Mouse (Mus musculus): ENCODE data around the gene Deaf1. TPM values are rescaled to one million over a fixed set of nuclear protein-coding genes. Genes with fewer than 3 reads are reported as not detected.

Gene Deaf1
- 30.4 and 32.7 TPM in 2 replicates for polyA plus RNA-seq (2015; fragmentation: Nextera tagmentation; extraction: Ambion mirVana)

DNA sequence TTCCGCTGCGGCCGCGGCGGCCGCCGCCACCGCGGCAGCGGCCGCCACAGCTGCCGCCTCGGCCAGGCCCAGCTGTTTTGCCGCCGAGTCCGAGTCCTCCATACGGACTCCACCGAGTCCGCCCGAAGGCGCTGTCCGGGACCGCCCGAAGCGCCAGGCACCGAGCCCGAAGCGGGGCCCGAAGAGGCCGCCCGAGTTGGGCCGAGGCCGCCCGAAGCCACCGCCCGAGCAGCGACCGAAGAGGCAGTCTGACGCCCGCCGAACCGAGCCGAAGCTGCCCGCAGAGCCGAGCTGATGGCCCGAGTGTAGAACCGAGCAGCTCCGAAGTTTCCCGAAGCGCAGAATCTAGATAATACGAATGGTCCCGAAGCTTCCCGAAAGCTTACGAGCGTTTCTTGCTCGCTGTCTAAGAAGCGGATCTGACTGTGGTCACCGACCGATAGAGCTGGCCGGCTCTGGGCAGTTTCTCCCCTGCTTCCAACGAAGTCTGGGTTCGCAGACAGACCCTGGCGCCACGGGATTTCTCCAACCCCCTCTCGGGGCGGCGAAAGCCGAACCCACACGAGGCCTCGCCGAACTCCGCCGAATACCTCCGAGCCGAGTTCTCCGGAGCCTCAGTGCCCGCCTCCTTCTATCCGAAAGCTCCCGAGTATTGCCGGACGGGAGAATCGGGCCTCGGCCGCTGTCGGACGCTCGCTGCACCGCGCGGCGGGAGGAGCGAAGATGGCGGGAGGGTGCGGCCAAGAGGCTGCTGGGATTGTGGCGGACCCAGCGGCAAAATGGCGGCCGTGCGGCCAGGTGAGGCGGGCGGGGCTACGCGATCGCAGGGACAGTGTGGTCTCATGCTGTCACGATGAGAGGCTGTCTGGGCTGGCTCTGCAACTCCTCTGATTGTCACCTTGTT is at the start of gene Deaf1, which contains the start of gene Tmem80:
Gene Deaf1 (minus strand): TSS at position 222 of the 904 bp plus-strand sequence.
Gene Tmem80 (plus strand): TSS at position 271 of the 904 bp plus-strand sequence.

DNA sequence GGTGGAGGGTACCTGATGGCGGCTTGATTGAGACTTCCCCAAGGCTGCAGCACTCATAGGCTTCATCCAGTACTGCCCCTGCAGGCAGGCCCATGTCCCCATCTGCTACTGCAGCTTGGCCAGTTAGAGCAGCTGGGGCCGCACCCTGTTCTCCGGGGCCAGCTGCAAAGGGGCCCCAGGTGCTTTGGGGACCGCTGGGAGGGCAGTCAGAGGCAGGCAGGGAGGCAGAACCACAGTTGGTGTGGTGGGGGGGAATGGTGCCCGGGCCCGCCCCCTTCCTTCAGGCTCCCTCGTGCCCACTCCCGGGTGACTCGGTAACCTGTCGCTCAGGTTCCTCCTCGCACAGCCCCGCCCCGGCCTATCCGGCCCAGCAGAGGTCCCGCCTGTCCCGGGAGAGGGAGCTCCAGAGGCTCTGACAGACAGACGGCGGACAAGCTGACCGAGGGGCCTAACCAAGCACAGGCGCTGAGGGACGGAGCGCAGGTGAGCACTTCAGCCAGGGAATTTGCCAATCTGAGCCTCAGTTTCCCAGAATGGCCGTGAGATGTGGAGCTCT is 11.2 kb upstream of the Deaf1 start, which contains the start of gene Eps8l2:
Gene Eps8l2 (plus strand): TSS at position 305 of the 556 bp plus-strand sequence.

DNA sequence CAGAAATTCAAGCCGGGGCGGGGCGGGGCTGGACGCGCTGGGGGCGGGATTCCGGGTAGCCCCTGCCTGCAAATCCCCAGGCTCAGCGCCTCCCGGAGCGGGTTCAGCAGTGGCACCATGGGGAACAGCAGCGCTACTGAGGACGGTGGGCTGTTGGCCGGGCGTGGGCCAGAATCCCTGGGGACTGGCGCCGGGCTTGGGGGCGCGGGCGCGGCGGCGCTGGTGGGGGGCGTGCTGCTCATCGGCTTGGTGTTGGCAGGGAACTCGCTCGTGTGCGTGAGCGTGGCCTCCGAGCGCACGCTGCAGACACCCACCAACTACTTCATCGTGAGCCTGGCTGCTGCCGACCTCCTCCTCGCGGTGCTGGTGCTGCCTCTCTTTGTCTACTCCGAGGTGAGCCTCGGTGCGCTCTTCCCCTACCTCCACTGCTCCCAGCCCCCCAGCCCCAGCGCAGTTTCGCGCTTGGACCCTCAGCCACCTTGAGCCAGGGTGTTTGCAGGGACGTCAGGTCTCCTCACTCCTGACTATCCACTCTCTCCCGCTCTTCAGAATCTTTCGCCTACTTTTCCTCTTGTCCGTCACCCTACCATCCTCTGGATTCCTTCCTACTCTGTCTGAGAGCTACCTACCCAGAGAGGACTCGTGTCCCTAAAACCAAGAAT is 35.4 kb downstream of the Deaf1 start, which contains the start of gene Drd4:
Gene Drd4 (plus strand): TSS at position 86 of the 662 bp plus-strand sequence.

DNA sequence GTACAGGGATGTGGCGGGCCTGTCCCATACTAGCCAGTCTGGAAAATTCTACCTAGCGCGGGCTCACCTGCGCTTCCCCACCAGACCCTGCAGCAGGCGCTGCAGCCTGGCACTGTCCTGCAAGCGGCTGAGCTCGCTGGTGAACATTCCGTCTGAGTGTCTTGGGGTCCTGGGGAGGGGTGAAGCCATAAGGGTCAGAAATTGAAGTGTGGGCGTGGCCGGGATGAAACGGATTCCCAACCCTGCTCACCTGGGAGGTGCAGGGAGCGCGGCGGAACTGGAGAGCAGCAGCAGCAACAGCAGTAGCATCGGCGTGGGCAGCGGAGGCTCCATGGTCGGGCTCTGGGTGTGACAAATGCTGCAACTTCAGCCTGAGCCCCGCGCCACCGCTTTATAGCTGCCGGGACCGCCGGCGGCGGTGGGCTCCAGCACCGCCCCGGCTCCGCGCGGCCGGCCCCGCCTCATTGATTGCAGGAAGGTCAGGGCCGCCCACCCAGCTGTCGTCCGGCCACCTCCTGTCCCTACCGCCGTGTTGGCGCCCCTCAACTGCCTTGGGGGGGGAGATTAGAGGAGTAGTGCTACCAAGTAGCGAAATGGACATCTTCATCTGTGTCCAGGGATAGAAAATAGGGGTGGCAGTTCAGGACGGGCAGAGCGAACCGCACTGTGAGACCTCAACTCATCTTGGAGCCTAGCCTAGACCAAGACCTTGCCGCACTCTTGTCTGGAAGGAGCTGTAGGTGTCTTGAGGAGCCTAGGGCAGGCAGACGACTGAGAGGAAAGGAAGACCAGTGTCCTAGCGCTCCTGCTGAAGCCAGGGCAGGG is 48.5 kb downstream of the Deaf1 start, which contains the start of gene Sct:
Gene Sct (minus strand): TSS at position 368 of the 825 bp plus-strand sequence.

DNA sequence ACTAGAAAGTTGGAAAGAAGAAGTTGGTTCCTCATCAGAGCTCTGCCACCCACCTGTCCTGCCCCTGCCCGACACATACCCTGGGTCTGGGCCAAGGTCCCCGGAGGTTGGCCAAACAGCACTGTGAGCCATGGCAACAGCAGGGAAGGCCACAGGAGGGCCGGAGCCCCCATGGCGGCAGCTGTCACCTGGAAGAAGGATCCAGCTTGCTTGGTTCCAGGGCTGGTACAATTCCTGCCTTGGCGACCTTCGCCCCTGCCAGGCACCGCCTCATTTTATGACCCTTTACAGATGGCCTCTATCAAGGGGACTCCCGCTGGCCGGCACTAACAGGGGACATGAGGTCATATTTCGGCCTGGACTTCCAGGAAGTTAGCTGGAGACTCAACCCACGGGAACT is 50.9 kb downstream of the Deaf1 start, which contains the start of gene Cdhr5:
Gene Cdhr5 (minus strand): TSS at position 241 of the 400 bp plus-strand sequence.

GRCm38 (mm10) chr7:141265739-141266561 is 61.5 kb downstream of the Deaf1 start, which contains the start of gene Irf7:
TSS of gene Irf7 (minus strand) at chr7:141266481.

Other genes with a start within 250 kb of the Deaf1 start
- gene Pkp3, start 249.5 kb downstream of the Deaf1 start, polyA plus RNA-seq (2015; fragmentation: Nextera tagmentation; extraction: Ambion mirVana): 29.1 and 32.9 TPM in 2 replicates
- 4.8 and 5.7 TPM in 2 replicates for gene Sigirr, start 227.1 kb downstream of the Deaf1 start, polyA plus RNA-seq (2015; fragmentation: Nextera tagmentation; extraction: Ambion mirVana)
- gene Ano9, start 209.9 kb downstream of the Deaf1 start, polyA plus RNA-seq (2015; fragmentation: Nextera tagmentation; extraction: Ambion mirVana): 3.7 and 5.5 TPM in 2 replicates
- gene Ptdss2, start 205.3 kb downstream of the Deaf1 start, polyA plus RNA-seq (2015; fragmentation: Nextera tagmentation; extraction: Ambion mirVana): 30.7 and 33.0 TPM in 2 replicates
- gene Rnh1, start 154.8 kb downstream of the Deaf1 start, polyA plus RNA-seq (2015; fragmentation: Nextera tagmentation; extraction: Ambion mirVana): 194 and 223 TPM in 2 replicates
- gene Hras, start 133.7 kb downstream of the Deaf1 start, polyA plus RNA-seq (2015; fragmentation: Nextera tagmentation; extraction: Ambion mirVana): 116 and 122 TPM in 2 replicates
- gene Lrrc56, start 133.5 kb downstream of the Deaf1 start, polyA plus RNA-seq (2015; fragmentation: Nextera tagmentation; extraction: Ambion mirVana): 2.4 and 3.4 TPM in 2 replicates
- gene Lmntd2, start 113.6 kb downstream of the Deaf1 start, polyA plus RNA-seq (2015; fragmentation: Nextera tagmentation; extraction: Ambion mirVana): 1.4 and 1.7 TPM in 2 replicates
- gene Rassf7, start 111.8 kb downstream of the Deaf1 start, polyA plus RNA-seq (2015; fragmentation: Nextera tagmentation; extraction: Ambion mirVana): 72.5 and 76.7 TPM in 2 replicates
- gene Phrf1, start 98.9 kb downstream of the Deaf1 start, polyA plus RNA-seq (2015; fragmentation: Nextera tagmentation; extraction: Ambion mirVana): 27.5 and 28.3 TPM in 2 replicates
- gene Irf7, start 61.2 kb downstream of the Deaf1 start, polyA plus RNA-seq (2015; fragmentation: Nextera tagmentation; extraction: Ambion mirVana): 11.5 and 15.7 TPM in 2 replicates
- gene Cdhr5, start 50.9 kb downstream of the Deaf1 start, polyA plus RNA-seq (2015; fragmentation: Nextera tagmentation; extraction: Ambion mirVana): 0.06 TPM in 1 of 2 replicates, not detected in the other
- 3.3 and 5.1 TPM in 2 replicates for gene Sct, start 48.6 kb downstream of the Deaf1 start, polyA plus RNA-seq (2015; fragmentation: Nextera tagmentation; extraction: Ambion mirVana)
- 0.31 and 0.36 TPM in 2 replicates for gene Drd4, start 35.7 kb downstream of the Deaf1 start, polyA plus RNA-seq (2015; fragmentation: Nextera tagmentation; extraction: Ambion mirVana)
- gene Tmem80, start within 50 bp of the Deaf1 start, polyA plus RNA-seq (2015; fragmentation: Nextera tagmentation; extraction: Ambion mirVana): 22.8 and 26.0 TPM in 2 replicates
- gene Eps8l2, start 11.2 kb upstream of the Deaf1 start, polyA plus RNA-seq (2015; fragmentation: Nextera tagmentation; extraction: Ambion mirVana): 31.7 and 35.1 TPM in 2 replicates
- 316 and 327 TPM in 2 replicates for gene Taldo1, start 64.5 kb upstream of the Deaf1 start, polyA plus RNA-seq (2015; fragmentation: Nextera tagmentation; extraction: Ambion mirVana)
- gene Gatd1, start 86.4 kb upstream of the Deaf1 start, polyA plus RNA-seq (2015; fragmentation: Nextera tagmentation; extraction: Ambion mirVana): 29.3 and 32.7 TPM in 2 replicates
- gene Cend1, start 101.8 kb upstream of the Deaf1 start, polyA plus RNA-seq (2015; fragmentation: Nextera tagmentation; extraction: Ambion mirVana): 1.6 and 2.1 TPM in 2 replicates
- gene Slc25a22, start 110.2 kb upstream of the Deaf1 start, polyA plus RNA-seq (2015; fragmentation: Nextera tagmentation; extraction: Ambion mirVana): 12.2 and 14.8 TPM in 2 replicates
- gene Pidd1, start 116.3 kb upstream of the Deaf1 start, polyA plus RNA-seq (2015; fragmentation: Nextera tagmentation; extraction: Ambion mirVana): 2.6 and 3.3 TPM in 2 replicates
- 916 and 931 TPM in 2 replicates for gene Rplp2, start 119.7 kb upstream of the Deaf1 start, polyA plus RNA-seq (2015; fragmentation: Nextera tagmentation; extraction: Ambion mirVana)
- gene Pnpla2, start 127.5 kb upstream of the Deaf1 start, polyA plus RNA-seq (2015; fragmentation: Nextera tagmentation; extraction: Ambion mirVana): 57.6 and 61.7 TPM in 2 replicates
- gene Cracr2b, start 133.4 kb upstream of the Deaf1 start, polyA plus RNA-seq (2015; fragmentation: Nextera tagmentation; extraction: Ambion mirVana): 9.8 and 10.0 TPM in 2 replicates
- 36.5 and 40.4 TPM in 2 replicates for gene Cd151, start 139.7 kb upstream of the Deaf1 start, polyA plus RNA-seq (2015; fragmentation: Nextera tagmentation; extraction: Ambion mirVana)
- 49.9 and 56.6 TPM in 2 replicates for gene Polr2l, start 147.4 kb upstream of the Deaf1 start, polyA plus RNA-seq (2015; fragmentation: Nextera tagmentation; extraction: Ambion mirVana)
- 120 and 142 TPM in 2 replicates for gene Tspan4, start 147.6 kb upstream of the Deaf1 start, polyA plus RNA-seq (2015; fragmentation: Nextera tagmentation; extraction: Ambion mirVana)
- 20.8 and 21.2 TPM in 2 replicates for gene Chid1, start 212.2 kb upstream of the Deaf1 start, polyA plus RNA-seq (2015; fragmentation: Nextera tagmentation; extraction: Ambion mirVana)
- gene Ap2a2, start 234.5 kb upstream of the Deaf1 start, polyA plus RNA-seq (2015; fragmentation: Nextera tagmentation; extraction: Ambion mirVana): 49.7 and 53.0 TPM in 2 replicates

Measured in urinary bladder, postnatal 0 days (tissue).